Mouse (Mus musculus): ENCODE data around the gene Krt83. TPM values are rescaled to one million over a fixed set of nuclear protein-coding genes. Genes with fewer than 3 reads are reported as not detected.

Gene Krt83
- polyA plus RNA-seq, 1 experiment from 2014 or later: not detected

DNA sequence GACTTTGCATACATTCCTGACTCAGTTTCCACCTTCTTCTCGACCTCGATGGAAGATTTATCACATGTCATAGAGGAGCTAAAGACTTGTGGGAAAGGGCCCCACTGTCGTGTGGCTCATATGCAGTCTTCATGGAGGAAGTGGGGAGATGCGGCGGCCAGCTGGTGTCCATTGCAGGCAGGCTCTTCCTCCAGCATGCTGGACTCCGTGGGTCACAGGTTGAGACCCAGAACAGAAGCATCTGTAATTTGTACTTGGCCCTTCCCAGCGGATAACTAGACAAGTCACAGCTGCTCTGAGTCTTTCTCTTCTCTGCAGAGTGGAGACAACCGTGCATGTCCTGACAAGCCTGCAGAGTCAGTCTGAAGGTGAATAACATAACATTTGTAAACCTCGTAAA, 16.9 kb upstream of the Krt83 start:
- no peak for DNase-seq (ENCODE audit: low spot score)
- H3K9me3 ChIP-seq (ENCODE audit: control insufficient read depth, low read length): no peaks in the 10 kb centered on the region
- H3K27me3 ChIP-seq (ENCODE audit: control insufficient read depth, insufficient read depth, low read length): no peaks in the 10 kb centered on the region
- H3K4me3 ChIP-seq (ENCODE audit: low read depth, low read length): no peak overlapping the region
- ATAC-seq (replicated peaks; ENCODE audit: low FRiP score): no peak
- H3K4me1 ChIP-seq (replicated peaks; ENCODE audit: control insufficient read depth, insufficient read depth, low read length): no peaks in the 10 kb centered on the region
- H3K9ac ChIP-seq (ENCODE audit: low read length): no peak overlapping the region
- no peak overlapping the region for H3K27ac ChIP-seq (ENCODE audit: low read depth, low read length)
- H3K4me2 ChIP-seq (ENCODE audit: low read depth, low read length, severe bottlenecking): no peak overlapping the region
- no peaks in the 10 kb centered on the region for H3K36me3 ChIP-seq (ENCODE audit: control insufficient read depth, insufficient read depth, low read length)
- WGBS: 83% methylated on average over 9 of the region's 9 CpGs

DNA sequence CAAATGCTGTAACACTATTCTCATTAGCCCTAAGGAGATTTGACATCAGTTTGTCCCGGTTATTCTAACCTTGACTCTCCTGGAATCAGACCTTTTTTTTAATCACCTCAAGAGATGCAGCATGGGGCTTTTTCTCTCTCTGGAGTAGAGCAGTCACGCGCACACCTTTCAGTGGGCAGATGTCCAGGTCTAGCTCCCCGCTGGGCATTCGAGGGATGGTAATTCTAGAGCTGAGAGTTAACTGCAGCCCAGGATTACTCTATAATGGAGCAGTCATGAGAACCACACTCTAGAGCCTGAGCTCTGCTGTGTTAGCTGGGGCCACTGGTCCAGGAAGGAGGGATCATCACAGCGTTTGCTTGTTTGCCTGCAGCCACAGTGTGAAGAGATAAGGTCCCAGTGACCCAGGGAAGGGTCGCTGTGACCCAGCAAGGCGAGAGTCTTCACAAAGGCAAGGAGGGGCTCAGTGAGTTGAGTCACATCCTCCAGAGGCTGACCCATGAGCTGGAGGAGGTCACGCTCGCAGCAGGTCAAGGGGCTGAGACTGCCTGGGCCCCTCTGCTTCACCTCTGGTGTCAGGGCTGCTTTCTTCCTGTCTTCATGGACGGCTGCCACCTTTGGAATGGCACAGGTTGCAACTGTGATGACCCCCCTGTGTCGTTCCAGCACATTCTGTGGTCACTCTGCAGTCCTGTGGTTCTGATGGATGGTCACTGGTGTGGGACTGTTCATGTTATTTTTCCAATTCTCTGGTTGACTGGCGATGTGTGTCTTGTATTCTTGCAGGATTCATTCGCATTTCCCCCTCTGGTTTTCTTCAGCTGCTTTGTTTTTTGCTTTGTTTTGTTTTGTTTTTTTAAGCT, 15.8 kb upstream of the Krt83 start:
- H3K36me3 ChIP-seq (ENCODE audit: control insufficient read depth, insufficient read depth, low read length): no peaks in the 10 kb centered on the region
- no peak for ATAC-seq (replicated peaks; ENCODE audit: low FRiP score)
- H3K9me3 ChIP-seq (ENCODE audit: control insufficient read depth, low read length): no peaks in the 10 kb centered on the region
- H3K4me1 ChIP-seq (replicated peaks; ENCODE audit: control insufficient read depth, insufficient read depth, low read length): no peaks in the 10 kb centered on the region
- no peak overlapping the region for H3K9ac ChIP-seq (ENCODE audit: low read length)
- WGBS: 68% methylated on average over 14 of the region's 14 CpGs
- no peaks in the 10 kb centered on the region for H3K27me3 ChIP-seq (ENCODE audit: control insufficient read depth, insufficient read depth, low read length)
- H3K4me2 ChIP-seq (ENCODE audit: low read depth, low read length, severe bottlenecking): no peak overlapping the region
- no peak overlapping the region for H3K4me3 ChIP-seq (ENCODE audit: low read depth, low read length)
- H3K27ac ChIP-seq (ENCODE audit: low read depth, low read length): no peak overlapping the region
- DNase-seq (ENCODE audit: low spot score): no peak

DNA sequence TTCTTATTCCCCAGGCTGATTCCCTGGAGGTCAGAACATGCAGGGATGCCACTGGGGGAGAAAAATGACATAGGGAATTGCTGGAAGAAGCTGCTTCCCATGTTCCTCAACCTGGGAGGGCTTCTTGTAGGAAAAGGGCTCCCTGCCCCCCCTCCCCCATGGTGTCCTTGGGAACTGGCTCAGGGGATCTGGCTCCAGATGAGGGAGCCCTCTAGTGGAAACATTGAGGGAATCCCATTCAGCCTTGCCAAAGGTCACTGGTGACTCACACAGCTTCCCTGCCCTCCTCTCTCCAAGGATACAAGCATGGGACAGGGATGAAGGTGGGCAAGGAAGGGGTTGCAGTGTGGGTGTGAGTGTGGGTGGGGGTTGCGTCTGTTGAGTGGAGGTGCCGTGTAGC, 5.9 kb upstream of the Krt83 start:
- Histone ChIP-seq H3K4me3 (ENCODE audit: low read depth, low read length) (no peak overlapping the region), H3K27ac (ENCODE audit: low read depth, low read length) (no peak overlapping the region), H3K9ac (ENCODE audit: low read length) (no peak overlapping the region), H3K27me3 (ENCODE audit: control insufficient read depth, insufficient read depth, low read length) (no peaks in the 10 kb centered on the region), H3K4me1 (replicated peaks; ENCODE audit: control insufficient read depth, insufficient read depth, low read length) (no peaks in the 10 kb centered on the region), H3K4me2 (ENCODE audit: low read depth, low read length, severe bottlenecking) (no peak overlapping the region), H3K36me3 (ENCODE audit: control insufficient read depth, insufficient read depth, low read length) (no peaks in the 10 kb centered on the region), H3K9me3 (ENCODE audit: control insufficient read depth, low read length) (no peaks in the 10 kb centered on the region)
- peak; percentile 60 for DNase-seq (ENCODE audit: low spot score)
- ATAC-seq (replicated peaks; ENCODE audit: low FRiP score): no peak
- 68% methylated on average over 2 of the region's 2 CpGs for WGBS

DNA sequence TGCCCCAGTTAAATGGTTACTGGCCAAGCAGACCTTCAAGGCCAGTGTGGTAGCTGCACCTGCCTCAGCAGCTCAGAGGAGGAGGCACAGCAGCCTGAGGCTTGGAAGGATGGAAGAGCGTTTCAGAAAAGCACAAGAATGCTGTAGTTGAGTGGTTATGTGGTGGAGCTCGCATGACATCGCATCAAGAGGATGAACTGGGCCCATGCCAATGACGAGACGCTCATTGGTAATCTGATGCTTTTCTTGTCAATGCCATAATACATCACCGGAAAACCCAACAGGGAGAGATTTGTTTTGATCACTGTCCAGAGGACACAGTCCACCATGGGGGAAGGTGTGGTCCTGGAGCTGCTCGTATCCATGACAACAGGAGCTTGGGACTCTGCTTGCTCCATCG, 4.0 kb upstream of the Krt83 start:
- no peak overlapping the region for H3K9ac ChIP-seq (ENCODE audit: low read length)
- H3K9me3 ChIP-seq (ENCODE audit: control insufficient read depth, low read length): no peaks in the 10 kb centered on the region
- H3K27ac ChIP-seq (ENCODE audit: low read depth, low read length): no peak overlapping the region
- no peak overlapping the region for H3K4me3 ChIP-seq (ENCODE audit: low read depth, low read length)
- H3K4me1 ChIP-seq (replicated peaks; ENCODE audit: control insufficient read depth, insufficient read depth, low read length): no peaks in the 10 kb centered on the region
- no peak overlapping the region for H3K4me2 ChIP-seq (ENCODE audit: low read depth, low read length, severe bottlenecking)
- 89% methylated on average over 8 of the region's 8 CpGs for WGBS
- no peaks in the 10 kb centered on the region for H3K36me3 ChIP-seq (ENCODE audit: control insufficient read depth, insufficient read depth, low read length)
- ATAC-seq (replicated peaks; ENCODE audit: low FRiP score) (no peak), DNase-seq (ENCODE audit: low spot score) (no peak)
- H3K27me3 ChIP-seq (ENCODE audit: control insufficient read depth, insufficient read depth, low read length): no peaks in the 10 kb centered on the region

DNA sequence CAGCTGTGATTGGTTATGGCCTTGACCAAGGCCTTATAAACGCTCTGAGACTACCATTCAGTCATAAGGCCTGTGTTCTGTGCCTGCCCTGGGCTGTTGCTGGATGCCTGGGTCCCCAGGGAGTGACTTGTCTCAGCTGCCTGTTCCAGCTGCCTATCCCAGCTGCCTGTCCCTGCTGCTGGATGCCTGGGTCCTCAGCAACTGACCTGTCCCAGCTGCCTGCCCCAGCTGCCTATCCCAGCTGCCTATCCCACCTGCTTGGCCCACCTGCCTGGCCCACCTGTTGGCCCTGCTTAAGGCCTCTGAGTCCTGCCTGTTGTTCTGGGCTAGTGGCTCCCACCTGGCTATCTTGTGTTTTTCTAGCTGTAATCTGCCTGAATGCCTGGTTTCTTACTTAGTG, 2.9 kb upstream of the Krt83 start:
- Histone ChIP-seq H3K4me1 (replicated peaks; ENCODE audit: control insufficient read depth, insufficient read depth, low read length) (no peaks in the 10 kb centered on the region), H3K4me3 (ENCODE audit: low read depth, low read length) (no peak overlapping the region), H3K4me2 (ENCODE audit: low read depth, low read length, severe bottlenecking) (no peak overlapping the region), H3K27me3 (ENCODE audit: control insufficient read depth, insufficient read depth, low read length) (no peaks in the 10 kb centered on the region), H3K36me3 (ENCODE audit: control insufficient read depth, insufficient read depth, low read length) (no peaks in the 10 kb centered on the region), H3K9ac (ENCODE audit: low read length) (no peak overlapping the region), H3K9me3 (ENCODE audit: control insufficient read depth, low read length) (no peaks in the 10 kb centered on the region), H3K27ac (ENCODE audit: low read depth, low read length) (no peak overlapping the region)
- no peak for ATAC-seq (replicated peaks; ENCODE audit: low FRiP score)
- WGBS: 81% methylated on average over 1 of the region's 1 CpGs
- no peak for DNase-seq (ENCODE audit: low spot score)

DNA sequence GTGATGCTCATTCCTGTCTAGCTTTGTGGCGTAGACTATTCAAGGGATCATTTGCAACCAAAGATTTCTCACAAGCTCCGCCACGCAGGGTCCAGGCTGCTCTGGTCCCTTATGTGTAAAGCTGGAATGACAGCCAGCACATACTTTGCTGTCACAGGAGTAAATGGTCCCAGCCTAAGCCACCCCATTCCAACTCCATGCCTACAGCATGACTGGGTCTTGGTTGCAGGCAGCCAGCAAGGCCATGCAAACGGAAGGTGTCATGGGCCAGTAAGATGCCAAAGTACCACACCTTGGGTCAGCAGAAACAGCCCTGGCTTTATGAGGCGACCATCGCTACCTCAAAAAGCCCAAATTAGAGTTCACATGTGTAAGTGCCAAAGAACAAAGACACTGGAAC, 2.4 kb upstream of the Krt83 start:
- 85% methylated on average over 6 of the region's 6 CpGs for WGBS
- Histone ChIP-seq H3K36me3 (ENCODE audit: control insufficient read depth, insufficient read depth, low read length) (no peaks in the 10 kb centered on the region), H3K4me1 (replicated peaks; ENCODE audit: control insufficient read depth, insufficient read depth, low read length) (no peaks in the 10 kb centered on the region), H3K27ac (ENCODE audit: low read depth, low read length) (no peak overlapping the region), H3K9ac (ENCODE audit: low read length) (no peak overlapping the region), H3K4me3 (ENCODE audit: low read depth, low read length) (no peak overlapping the region), H3K27me3 (ENCODE audit: control insufficient read depth, insufficient read depth, low read length) (no peaks in the 10 kb centered on the region), H3K9me3 (ENCODE audit: control insufficient read depth, low read length) (no peaks in the 10 kb centered on the region), H3K4me2 (ENCODE audit: low read depth, low read length, severe bottlenecking) (no peak overlapping the region)
- ATAC-seq (replicated peaks; ENCODE audit: low FRiP score) (no peak), DNase-seq (ENCODE audit: low spot score) (no peak)

DNA sequence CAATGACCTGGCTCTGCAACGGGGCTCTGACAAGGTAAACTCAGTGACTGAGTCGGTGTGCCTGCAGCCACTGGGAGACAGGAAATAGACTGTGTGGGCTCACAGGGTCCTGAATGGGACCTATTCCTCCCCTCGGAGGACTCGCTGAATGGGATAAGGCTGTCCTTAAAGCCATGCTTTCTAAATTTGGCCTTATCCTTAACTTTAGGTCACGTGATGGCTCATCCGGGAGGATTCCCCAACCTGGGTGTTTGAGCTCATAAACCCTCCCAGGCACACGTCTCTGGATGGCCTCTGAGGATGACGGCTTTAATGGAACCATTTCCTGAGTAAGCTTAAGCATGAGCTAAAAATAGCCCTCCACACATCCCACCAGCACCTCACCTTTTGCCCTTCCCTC, 1.4 kb upstream of the Krt83 start:
- H3K36me3 ChIP-seq (ENCODE audit: control insufficient read depth, insufficient read depth, low read length): no peaks in the 10 kb centered on the region
- 80% methylated on average over 8 of the region's 8 CpGs for WGBS
- ATAC-seq (replicated peaks; ENCODE audit: low FRiP score) (no peak), DNase-seq (ENCODE audit: low spot score) (no peak)
- H3K4me3 ChIP-seq (ENCODE audit: low read depth, low read length): no peak overlapping the region
- no peak overlapping the region for H3K4me2 ChIP-seq (ENCODE audit: low read depth, low read length, severe bottlenecking)
- H3K27ac ChIP-seq (ENCODE audit: low read depth, low read length): no peak overlapping the region
- no peaks in the 10 kb centered on the region for H3K4me1 ChIP-seq (replicated peaks; ENCODE audit: control insufficient read depth, insufficient read depth, low read length)
- no peaks in the 10 kb centered on the region for H3K9me3 ChIP-seq (ENCODE audit: control insufficient read depth, low read length)
- H3K27me3 ChIP-seq (ENCODE audit: control insufficient read depth, insufficient read depth, low read length): no peaks in the 10 kb centered on the region
- no peak overlapping the region for H3K9ac ChIP-seq (ENCODE audit: low read length)

DNA sequence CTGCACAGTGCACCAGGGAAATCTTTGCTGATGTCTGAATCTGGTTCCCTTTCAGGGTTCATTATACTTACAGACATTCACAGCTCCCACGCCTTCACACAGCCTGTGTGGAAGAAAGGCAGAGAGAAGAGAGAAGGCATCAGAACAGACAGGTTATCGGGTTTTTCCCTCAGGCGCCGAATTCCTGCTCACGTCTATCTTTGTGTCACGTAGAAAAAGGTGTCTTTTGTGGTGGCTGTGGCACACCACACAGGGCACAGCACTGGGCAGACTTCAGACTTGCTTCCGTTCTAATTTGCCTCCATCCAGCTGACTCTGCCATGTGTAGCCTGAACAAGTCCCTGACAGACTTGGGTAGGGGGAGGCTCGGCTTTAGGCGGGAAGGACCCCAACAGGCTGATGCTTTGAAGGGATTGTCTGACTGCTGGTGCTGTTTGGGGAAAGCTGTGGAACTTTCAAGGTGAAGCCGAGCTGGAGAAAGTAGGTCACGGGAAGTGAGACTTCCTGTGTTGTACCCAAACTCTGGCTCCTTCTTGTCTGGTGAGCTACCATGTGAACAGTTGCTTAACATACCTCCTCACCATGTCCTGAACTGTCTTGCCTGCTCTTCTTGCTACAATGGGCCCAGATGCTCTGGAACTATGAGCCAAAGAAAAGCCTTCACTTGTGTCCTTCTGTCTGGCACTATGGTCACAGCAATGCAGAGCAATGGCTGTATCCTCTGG, 5.2 kb downstream of the Krt83 start:
- WGBS: 83% methylated on average over 11 of the region's 11 CpGs
- H3K9me3 ChIP-seq (ENCODE audit: control insufficient read depth, low read length): no peaks in the 10 kb centered on the region
- no peaks in the 10 kb centered on the region for H3K27me3 ChIP-seq (ENCODE audit: control insufficient read depth, insufficient read depth, low read length)
- ATAC-seq (replicated peaks; ENCODE audit: low FRiP score) (no peak), DNase-seq (ENCODE audit: low spot score) (no peak)
- H3K27ac ChIP-seq (ENCODE audit: low read depth, low read length): no peak overlapping the region
- no peak overlapping the region for H3K4me3 ChIP-seq (ENCODE audit: low read depth, low read length)
- no peak overlapping the region for H3K4me2 ChIP-seq (ENCODE audit: low read depth, low read length, severe bottlenecking)
- H3K4me1 ChIP-seq (replicated peaks; ENCODE audit: control insufficient read depth, insufficient read depth, low read length): no peaks in the 10 kb centered on the region
- no peak overlapping the region for H3K9ac ChIP-seq (ENCODE audit: low read length)
- no peaks in the 10 kb centered on the region for H3K36me3 ChIP-seq (ENCODE audit: control insufficient read depth, insufficient read depth, low read length)

DNA sequence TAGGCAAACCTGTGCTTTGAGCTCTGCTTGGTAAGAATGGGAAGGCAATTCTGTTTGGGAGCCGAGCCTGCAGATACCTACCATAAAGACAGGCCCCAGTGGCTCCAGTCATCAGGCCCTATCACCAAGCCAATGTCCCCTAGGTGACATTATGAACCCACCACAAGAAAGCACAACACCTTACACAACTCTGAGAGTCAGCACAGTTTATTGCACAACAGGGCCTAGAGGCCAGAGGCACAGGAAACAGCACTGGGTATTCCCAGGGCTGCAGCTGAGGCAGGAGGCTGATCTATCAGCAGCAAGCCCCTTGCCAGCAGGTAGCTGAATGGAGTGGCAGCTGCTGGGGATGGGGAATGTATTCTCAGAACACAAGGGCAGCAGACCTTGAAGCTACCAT, 6.4 kb downstream of the Krt83 start:
- Histone ChIP-seq H3K27ac (ENCODE audit: low read depth, low read length) (no peak overlapping the region), H3K4me1 (replicated peaks; ENCODE audit: control insufficient read depth, insufficient read depth, low read length) (no peaks in the 10 kb centered on the region), H3K27me3 (ENCODE audit: control insufficient read depth, insufficient read depth, low read length) (no peaks in the 10 kb centered on the region), H3K9ac (ENCODE audit: low read length) (no peak overlapping the region), H3K36me3 (ENCODE audit: control insufficient read depth, insufficient read depth, low read length) (no peaks in the 10 kb centered on the region), H3K9me3 (ENCODE audit: control insufficient read depth, low read length) (no peaks in the 10 kb centered on the region), H3K4me3 (ENCODE audit: low read depth, low read length) (no peak overlapping the region), H3K4me2 (ENCODE audit: low read depth, low read length, severe bottlenecking) (no peak overlapping the region)
- no peak for ATAC-seq (replicated peaks; ENCODE audit: low FRiP score)
- DNase-seq (ENCODE audit: low spot score): no peak
- 83% methylated on average over 1 of the region's 1 CpGs for WGBS
